Mouse (Mus musculus): ENCODE measurements around the gene Edc4. TPM values are rescaled to one million over a fixed set of nuclear protein-coding genes. Genes with fewer than 3 reads are reported as not detected.

Gene Edc4
- polyA plus RNA-seq, 1 experiment = 45.2 TPM

GRCm38 (mm10) chr8:105850014-105850413, 30.7 kb upstream of the Edc4 start:
- H3K4me3 ChIP-seq (ENCODE audit: low read depth, low read length) = peak overlapping the region; percentile 65
- peak overlapping the region; percentile 82 for H3K9ac ChIP-seq (ENCODE audit: low read depth, poor library complexity, severe bottlenecking)
- peaks cover 49% of the 10 kb centered on the region for H3K36me3 ChIP-seq (ENCODE audit: control insufficient read depth, insufficient read depth, low read length, poor library complexity, severe bottlenecking)
- no peaks in the 10 kb centered on the region for H3K4me1 ChIP-seq (ENCODE audit: control insufficient read depth, insufficient read depth, low read length)
- TF ChIP-seq CTCF (IDR thresholded peaks at IDR 0.05; ENCODE audit: low read depth, low read length) (no peak), POLR2A (IDR thresholded peaks at IDR 0.05; ENCODE audit: insufficient read depth, low read length) (no peak), EP300 (IDR thresholded peaks at IDR 0.05; ENCODE audit: insufficient read depth, low read depth, low read length) (no peak)
- H3K27me3 ChIP-seq (ENCODE audit: control insufficient read depth, insufficient read depth, low read length, poor library complexity, severe bottlenecking) = no peaks in the 10 kb centered on the region
- H3K9me3 ChIP-seq (replicated peaks; ENCODE audit: control insufficient read depth, insufficient read depth, low read length, poor library complexity, severe bottlenecking) = no peaks in the 10 kb centered on the region
- H3K27ac ChIP-seq (ENCODE audit: insufficient read depth, low read length) = peak overlapping the region; percentile 71

- H3K27ac ChIP-seq (ENCODE audit: insufficient read depth, low read length) = peak overlapping the region; percentile 71
- H3K9me3 ChIP-seq (replicated peaks; ENCODE audit: control insufficient read depth, insufficient read depth, low read length, poor library complexity, severe bottlenecking) = no peaks in the 10 kb centered on the region
- no peaks in the 10 kb centered on the region for H3K4me1 ChIP-seq (ENCODE audit: control insufficient read depth, insufficient read depth, low read length)
- peaks cover 43% of the 10 kb centered on the region for H3K36me3 ChIP-seq (ENCODE audit: control insufficient read depth, insufficient read depth, low read length, poor library complexity, severe bottlenecking)
- TF ChIP-seq CTCF (IDR thresholded peaks at IDR 0.05; ENCODE audit: low read depth, low read length) (no peak), POLR2A (IDR thresholded peaks at IDR 0.05; ENCODE audit: insufficient read depth, low read length) (no peak), EP300 (IDR thresholded peaks at IDR 0.05; ENCODE audit: insufficient read depth, low read depth, low read length) (no peak)
- no peaks in the 10 kb centered on the region for H3K27me3 ChIP-seq (ENCODE audit: control insufficient read depth, insufficient read depth, low read length, poor library complexity, severe bottlenecking)
- H3K4me3 ChIP-seq (ENCODE audit: low read depth, low read length) = peak overlapping the region; percentile 65
- H3K9ac ChIP-seq (ENCODE audit: low read depth, poor library complexity, severe bottlenecking) = peak overlapping the region; percentile 82
Observed at GRCm38 (mm10) chr8:105850611-105851010, 30.1 kb upstream of the Edc4 start.

GRCm38 (mm10) chr8:105851651-105852143, 29.0 kb upstream of the Edc4 start:
- TF ChIP-seq CTCF (IDR thresholded peaks at IDR 0.05; ENCODE audit: low read depth, low read length) (no peak), EP300 (IDR thresholded peaks at IDR 0.05; ENCODE audit: insufficient read depth, low read depth, low read length) (peak; percentile 63; the same call in 1 of the 2 replicates), POLR2A (IDR thresholded peaks at IDR 0.05; ENCODE audit: insufficient read depth, low read length) (peak; percentile 99)
- peak overlapping the region; percentile 51 for H3K27ac ChIP-seq (ENCODE audit: insufficient read depth, low read length)
- H3K4me3 ChIP-seq (ENCODE audit: low read depth, low read length) = peak overlapping the region; percentile 98
- peak overlapping the region; percentile 71 for H3K9ac ChIP-seq (ENCODE audit: low read depth, poor library complexity, severe bottlenecking)
- no peaks in the 10 kb centered on the region for H3K4me1 ChIP-seq (ENCODE audit: control insufficient read depth, insufficient read depth, low read length)
- H3K27me3 ChIP-seq (ENCODE audit: control insufficient read depth, insufficient read depth, low read length, poor library complexity, severe bottlenecking) = no peaks in the 10 kb centered on the region
- H3K36me3 ChIP-seq (ENCODE audit: control insufficient read depth, insufficient read depth, low read length, poor library complexity, severe bottlenecking) = peaks cover 32% of the 10 kb centered on the region
- no peaks in the 10 kb centered on the region for H3K9me3 ChIP-seq (replicated peaks; ENCODE audit: control insufficient read depth, insufficient read depth, low read length, poor library complexity, severe bottlenecking)

GRCm38 (mm10) chr8:105852146-105852729, 28.4 kb upstream of the Edc4 start:
- peak overlapping the region; percentile 42 for H3K9ac ChIP-seq (ENCODE audit: low read depth, poor library complexity, severe bottlenecking)
- H3K36me3 ChIP-seq (ENCODE audit: control insufficient read depth, insufficient read depth, low read length, poor library complexity, severe bottlenecking) = peaks cover 27% of the 10 kb centered on the region
- peak overlapping the region; percentile 70 for H3K27ac ChIP-seq (ENCODE audit: insufficient read depth, low read length)
- peak overlapping the region; percentile 40 for H3K4me3 ChIP-seq (ENCODE audit: low read depth, low read length)
- H3K27me3 ChIP-seq (ENCODE audit: control insufficient read depth, insufficient read depth, low read length, poor library complexity, severe bottlenecking) = no peaks in the 10 kb centered on the region
- TF ChIP-seq CTCF (IDR thresholded peaks at IDR 0.05; ENCODE audit: low read depth, low read length) (no peak), POLR2A (IDR thresholded peaks at IDR 0.05; ENCODE audit: insufficient read depth, low read length) (no peak), EP300 (IDR thresholded peaks at IDR 0.05; ENCODE audit: insufficient read depth, low read depth, low read length) (no peak)
- no peaks in the 10 kb centered on the region for H3K4me1 ChIP-seq (ENCODE audit: control insufficient read depth, insufficient read depth, low read length)
- no peaks in the 10 kb centered on the region for H3K9me3 ChIP-seq (replicated peaks; ENCODE audit: control insufficient read depth, insufficient read depth, low read length, poor library complexity, severe bottlenecking)

GRCm38 (mm10) chr8:105853178-105853577, 27.5 kb upstream of the Edc4 start, which contains the start of gene Cenpt:
Gene Cenpt (minus strand): TSS chr8:105853278.
- Histone ChIP-seq H3K36me3 (ENCODE audit: control insufficient read depth, insufficient read depth, low read length, poor library complexity, severe bottlenecking) (peaks cover 20% of the 10 kb centered on the region), H3K9me3 (replicated peaks; ENCODE audit: control insufficient read depth, insufficient read depth, low read length, poor library complexity, severe bottlenecking) (no peaks in the 10 kb centered on the region), H3K4me3 (ENCODE audit: low read depth, low read length) (peak within 1 kb of the TSS; percentile 40), H3K9ac (ENCODE audit: low read depth, poor library complexity, severe bottlenecking) (peak within 1 kb of the TSS; percentile 42), H3K4me1 (ENCODE audit: control insufficient read depth, insufficient read depth, low read length) (no peaks in the 10 kb centered on the region), H3K27me3 (ENCODE audit: control insufficient read depth, insufficient read depth, low read length, poor library complexity, severe bottlenecking) (no peaks in the 10 kb centered on the region), H3K27ac (ENCODE audit: insufficient read depth, low read length) (peak within 1 kb of the TSS; percentile 70)
- no peak for TF ChIP-seq EP300 (IDR thresholded peaks at IDR 0.05; ENCODE audit: insufficient read depth, low read depth, low read length)

- Histone ChIP-seq H3K4me3 (ENCODE audit: low read depth, low read length) (peak overlapping the region; percentile 31), H3K27me3 (ENCODE audit: control insufficient read depth, insufficient read depth, low read length, poor library complexity, severe bottlenecking) (no peaks in the 10 kb centered on the region), H3K36me3 (ENCODE audit: control insufficient read depth, insufficient read depth, low read length, poor library complexity, severe bottlenecking) (peaks cover 9% of the 10 kb centered on the region), H3K9ac (ENCODE audit: low read depth, poor library complexity, severe bottlenecking) (peak overlapping the region; percentile 83), H3K27ac (ENCODE audit: insufficient read depth, low read length) (peak overlapping the region; percentile 41; the same call in 1 of the 2 replicates), H3K9me3 (replicated peaks; ENCODE audit: control insufficient read depth, insufficient read depth, low read length, poor library complexity, severe bottlenecking) (no peaks in the 10 kb centered on the region), H3K4me1 (ENCODE audit: control insufficient read depth, insufficient read depth, low read length) (no peaks in the 10 kb centered on the region)
- no peak for TF ChIP-seq POLR2A (IDR thresholded peaks at IDR 0.05; ENCODE audit: insufficient read depth, low read length)
- TF ChIP-seq EP300 (IDR thresholded peaks at IDR 0.05; ENCODE audit: insufficient read depth, low read depth, low read length) = no peak
Observed at GRCm38 (mm10) chr8:105854303-105854702, 26.4 kb upstream of the Edc4 start.
